Mouse (Mus musculus) limb, embryonic 12.5 days (tissue): Measurements from ENCODE around the gene Sorcs3. TPM values are rescaled to one million over a fixed set of nuclear protein-coding genes. Genes with fewer than 3 reads are reported as not detected.

Experiments used
- ATAC-seq: fragments of 200-750 bp; cut with Nextera tagmentation; 2 replicates; pipeline ENCODE4 v1.8.0; 2017; ENCODE audit warnings: low read depth, moderate TSS enrichment; ENCODE audit not compliant: insufficient number of reproducible peaks, insufficient read depth, low FRiP score, low TSS enrichment
- H3K27ac ChIP-seq: fragments of 300-500 bp; sonication (generic); 2 replicates; pipeline ENCODE4 v1.5.1; 2016; ENCODE audit warnings: mild to moderate bottlenecking, moderate library complexity
- H3K27me3 ChIP-seq: fragments of 300-500 bp; sonication (generic); 2 replicates; pipeline ENCODE4 v1.6.1; 2016; ENCODE audit warnings: mild to moderate bottlenecking, moderate library complexity
- H3K36me3 ChIP-seq: fragments of 300-500 bp; sonication (generic); 2 replicates; pipeline ENCODE4 v1.6.1; 2016; ENCODE audit warnings: mild to moderate bottlenecking, moderate library complexity
- H3K4me1 ChIP-seq: fragments of 300-500 bp; sonication (generic); replicated peaks from 2 replicates; pipeline ENCODE4 v1.6.1; 2016
- H3K4me2 ChIP-seq: fragments of 300-500 bp; sonication (generic); 2 replicates; pipeline ENCODE4 v1.6.1; 2016; ENCODE audit warnings: mild to moderate bottlenecking, moderate library complexity
- H3K4me3 ChIP-seq: fragments of 300-500 bp; sonication (generic); replicated peaks from 2 replicates; pipeline ENCODE4 v1.5.1; 2016; ENCODE audit warnings: mild to moderate bottlenecking
- H3K9ac ChIP-seq: fragments of 300-500 bp; sonication (generic); replicated peaks from 2 replicates; pipeline ENCODE4 v1.6.1; 2016; ENCODE audit warnings: mild to moderate bottlenecking, moderate library complexity
- H3K9me3 ChIP-seq: fragments of 300-500 bp; sonication (generic); 2 replicates; pipeline ENCODE4 v1.6.1; 2016; ENCODE audit warnings: mild to moderate bottlenecking, moderate library complexity
- WGBS: fragments of 180-500 bp; shearing (Covaris S2); methylation state at CpG from one replicate; pipeline ENCODE4 v1.1.7; 2016; 5-methylcytosine and 5-hydroxymethylcytosine counted together
- polyA plus RNA-seq: library from polyadenylated mRNA; unstranded; fragments of >200 nt; fragmentation: Nextera tagmentation; extraction: Ambion mirVana; gene quantifications from 2 replicates; pipeline ENCODE4 v1.2.1, GENCODE M21; 2016

Sorcs3 gene
- polyA plus RNA-seq, 1 experiment from 2014 or later = 1.7 TPM

GRCm38 (mm10) chr19:48649941-48650340 is 444.1 kb downstream of the Sorcs3 start:
- no peaks in the 10 kb centered on the region for H3K27me3 ChIP-seq
- 75% methylated on average over 2 of the region's 2 CpGs for WGBS
- H3K9me3 ChIP-seq = no peaks in the 10 kb centered on the region
- no peak overlapping the region for H3K4me2 ChIP-seq
- no peaks in the 10 kb centered on the region for H3K36me3 ChIP-seq
- H3K4me3 ChIP-seq = no peak overlapping the region
- H3K27ac ChIP-seq = no peak overlapping the region
- no peaks in the 10 kb centered on the region for H3K4me1 ChIP-seq
- ATAC-seq = no peak
- H3K9ac ChIP-seq = no peak overlapping the region

- no peak overlapping the region for H3K9ac ChIP-seq
- no peaks in the 10 kb centered on the region for H3K27me3 ChIP-seq
- no peak overlapping the region for H3K4me3 ChIP-seq
- H3K27ac ChIP-seq = no peak overlapping the region
- no peaks in the 10 kb centered on the region for H3K36me3 ChIP-seq
- H3K4me1 ChIP-seq = no peaks in the 10 kb centered on the region
- no peak overlapping the region for H3K4me2 ChIP-seq
- no peaks in the 10 kb centered on the region for H3K9me3 ChIP-seq
- 89% methylated on average over 6 of the region's 6 CpGs for WGBS
- ATAC-seq = no peak
Observed at GRCm38 (mm10) chr19:48651617-48652016, 445.8 kb downstream of the Sorcs3 start.

GRCm38 (mm10) chr19:48660201-48660600 is 454.4 kb downstream of the Sorcs3 start:
- H3K36me3 ChIP-seq = no peaks in the 10 kb centered on the region
- no peak overlapping the region for H3K4me3 ChIP-seq
- no peak for ATAC-seq
- no peak overlapping the region for H3K27ac ChIP-seq
- no peak overlapping the region for H3K4me2 ChIP-seq
- no peaks in the 10 kb centered on the region for H3K27me3 ChIP-seq
- no peaks in the 10 kb centered on the region for H3K4me1 ChIP-seq
- no peak overlapping the region for H3K9ac ChIP-seq
- WGBS = 83% methylated on average over 6 of the region's 6 CpGs
- no peaks in the 10 kb centered on the region for H3K9me3 ChIP-seq

GRCm38 (mm10) chr19:48679896-48680295 is 474.1 kb downstream of the Sorcs3 start:
- Histone ChIP-seq H3K4me3 (no peak overlapping the region), H3K9ac (no peak overlapping the region), H3K27me3 (no peaks in the 10 kb centered on the region), H3K27ac (no peak overlapping the region), H3K4me2 (no peak overlapping the region), H3K4me1 (no peaks in the 10 kb centered on the region), H3K36me3 (no peaks in the 10 kb centered on the region), H3K9me3 (0 out of 2 replicates have a peak, but pooled peaks cover 6% of the 10 kb centered on the region)
- no peak for ATAC-seq
- WGBS = 88% methylated on average over 1 of the region's 1 CpGs

GRCm38 (mm10) chr19:48682485-48682884 is 476.7 kb downstream of the Sorcs3 start:
- Histone ChIP-seq H3K4me2 (no peak overlapping the region), H3K4me1 (no peaks in the 10 kb centered on the region), H3K4me3 (no peak overlapping the region), H3K27ac (no peak overlapping the region), H3K9me3 (no peaks in the 10 kb centered on the region), H3K27me3 (no peaks in the 10 kb centered on the region), H3K36me3 (no peaks in the 10 kb centered on the region), H3K9ac (no peak overlapping the region)
- ATAC-seq = no peak
- 92% methylated on average over 3 of the region's 3 CpGs for WGBS

GRCm38 (mm10) chr19:48686369-48686768 is 480.5 kb downstream of the Sorcs3 start:
- WGBS = 70% methylated on average over 2 of the region's 2 CpGs
- Histone ChIP-seq H3K9me3 (no peaks in the 10 kb centered on the region), H3K4me2 (no peak overlapping the region), H3K27me3 (no peaks in the 10 kb centered on the region), H3K4me1 (peaks cover 5% of the 10 kb centered on the region; the same call in 1 of the 2 replicates), H3K36me3 (no peaks in the 10 kb centered on the region), H3K27ac (no peak overlapping the region), H3K9ac (no peak overlapping the region), H3K4me3 (no peak overlapping the region)
- no peak for ATAC-seq

- Histone ChIP-seq H3K4me2 (no peak overlapping the region), H3K9me3 (no peaks in the 10 kb centered on the region), H3K4me3 (no peak overlapping the region), H3K27me3 (no peaks in the 10 kb centered on the region), H3K4me1 (no peaks in the 10 kb centered on the region), H3K36me3 (no peaks in the 10 kb centered on the region), H3K9ac (no peak overlapping the region), H3K27ac (no peak overlapping the region)
- ATAC-seq = no peak
- 56% methylated on average over 6 of the region's 6 CpGs for WGBS
Observed at GRCm38 (mm10) chr19:48700111-48700658, 494.4 kb downstream of the Sorcs3 start.

GRCm38 (mm10) chr19:48703763-48704162 is 497.9 kb downstream of the Sorcs3 start:
- H3K27me3 ChIP-seq = no peaks in the 10 kb centered on the region
- 93% methylated on average over 2 of the region's 2 CpGs for WGBS
- no peak overlapping the region for H3K4me3 ChIP-seq
- ATAC-seq = no peak
- H3K4me2 ChIP-seq = no peak overlapping the region
- H3K4me1 ChIP-seq = peaks cover 9% of the 10 kb centered on the region; the same call in 1 of the 2 replicates
- H3K9ac ChIP-seq = no peak overlapping the region
- H3K36me3 ChIP-seq = no peaks in the 10 kb centered on the region
- no peaks in the 10 kb centered on the region for H3K9me3 ChIP-seq
- no peak overlapping the region for H3K27ac ChIP-seq

- Histone ChIP-seq H3K9me3 (no peaks in the 10 kb centered on the region), H3K27ac (0 out of 2 replicates have a peak overlapping the region, but pooled peaks have one; percentile 42), H3K36me3 (no peaks in the 10 kb centered on the region), H3K4me2 (no peak overlapping the region), H3K4me3 (no peak overlapping the region), H3K27me3 (no peaks in the 10 kb centered on the region), H3K4me1 (peaks cover 9% of the 10 kb centered on the region; the same call in 1 of the 2 replicates), H3K9ac (no peak overlapping the region)
- 6% methylated on average over 1 of the region's 1 CpGs for WGBS
- no peak for ATAC-seq
Observed at GRCm38 (mm10) chr19:48706267-48706923, 500.6 kb downstream of the Sorcs3 start.

GRCm38 (mm10) chr19:48706924-48707320 is 501.1 kb downstream of the Sorcs3 start:
- peaks cover 9% of the 10 kb centered on the region; the same call in 1 of the 2 replicates for H3K4me1 ChIP-seq
- H3K4me3 ChIP-seq = no peak overlapping the region
- H3K27ac ChIP-seq = no peak overlapping the region
- H3K36me3 ChIP-seq = no peaks in the 10 kb centered on the region
- H3K9me3 ChIP-seq = no peaks in the 10 kb centered on the region
- 86% methylated on average over 1 of the region's 1 CpGs for WGBS
- no peak overlapping the region for H3K9ac ChIP-seq
- no peaks in the 10 kb centered on the region for H3K27me3 ChIP-seq
- no peak overlapping the region for H3K4me2 ChIP-seq
- no peak for ATAC-seq

GRCm38 (mm10) chr19:48725851-48726419 is 520.1 kb downstream of the Sorcs3 start:
- Histone ChIP-seq H3K4me1 (no peaks in the 10 kb centered on the region), H3K36me3 (no peaks in the 10 kb centered on the region), H3K9me3 (no peaks in the 10 kb centered on the region), H3K9ac (no peak overlapping the region), H3K27me3 (no peaks in the 10 kb centered on the region), H3K4me3 (no peak overlapping the region), H3K4me2 (no peak overlapping the region), H3K27ac (no peak overlapping the region)
- WGBS = 84% methylated on average over 6 of the region's 6 CpGs
- ATAC-seq = no peak
